Comparison of ENCODE assay signal across 15 mouse cellular contexts in the genomic region with DNA sequence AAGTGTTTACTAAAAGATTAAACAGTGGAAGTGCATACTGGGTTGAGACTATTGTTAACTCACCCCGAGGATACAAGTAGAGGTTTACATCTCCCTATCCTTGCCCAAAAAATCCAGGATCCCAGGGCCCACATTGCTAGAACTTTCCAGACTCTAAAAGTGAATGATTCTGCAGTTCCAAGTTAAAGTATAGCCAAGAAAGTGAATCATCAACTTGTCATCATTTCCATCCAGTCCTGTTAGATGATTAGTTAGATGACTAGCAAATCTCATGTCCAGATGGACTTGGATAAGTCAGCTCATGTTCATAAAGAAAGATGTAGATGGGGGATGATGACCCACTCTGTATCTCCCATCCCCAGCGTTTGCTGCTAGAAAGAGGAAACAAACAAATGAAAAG.
"Had no signal": no experiment of that assay in that cellular context is flagged by ENCODE, and none has a peak within 500 bp of the region (broad histone marks: within the 10 kb centered on the region; RNA-seq: fewer than 3 reads in every experiment).

No protein-coding gene starts in this region.

- H3K4me1 ChIP-seq: midbrain, embryonic 10.5 days; midbrain, embryonic 12.5 days; neural tube, embryonic 13.5 days had no signal

- DNase-seq: lung, adult 18-20 months; lung, embryonic 14.5 days; lung, postnatal 10 days; lung, postnatal 4 days; midbrain, embryonic 14.5 days; right cerebral cortex, postnatal 14 days; spleen, adult 18-20 months; thymus, adult 18-20 months; thymus, postnatal 14 days; thymus, postnatal 36 days had no signal

- H3K4me2 ChIP-seq: lung, embryonic 14.5 days; midbrain, embryonic 12.5 days; neural tube, embryonic 13.5 days had no signal

- H3K9ac ChIP-seq: lung, embryonic 14.5 days; midbrain, embryonic 12.5 days; neural tube, embryonic 13.5 days had no signal

- ATAC-seq: midbrain, embryonic 16.5 days had no signal

- H3K27me3 ChIP-seq: midbrain, embryonic 12.5 days; neural tube, embryonic 13.5 days had no signal

- H3K36me3 ChIP-seq: midbrain, embryonic 10.5 days; midbrain, embryonic 12.5 days; neural tube, embryonic 13.5 days had no signal

- H3K4me3 ChIP-seq: midbrain, embryonic 10.5 days; midbrain, embryonic 12.5 days; myocyte; neural tube, embryonic 13.5 days had no signal

- H3K9me3 ChIP-seq: midbrain, embryonic 10.5 days; midbrain, embryonic 12.5 days; neural tube, embryonic 13.5 days had no signal

- H3K27ac ChIP-seq: midbrain, embryonic 10.5 days; midbrain, embryonic 12.5 days; neural tube, embryonic 13.5 days had no signal
